Mouse (Mus musculus) kidney, embryonic 16.5 days (tissue): ENCODE measurements around the gene Slc36a1. TPM values are rescaled to one million over a fixed set of nuclear protein-coding genes. Genes with fewer than 3 reads are reported as not detected.

ENCODE experiments used
- ATAC-seq: fragments of 200-750 bp; cut with Nextera tagmentation; 2 replicates; pipeline ENCODE4 v1.8.0; 2017; ENCODE audit warnings: moderate TSS enrichment; ENCODE audit not compliant: low FRiP score, low TSS enrichment
- H3K27ac ChIP-seq: fragments of 300-500 bp; sonication (generic); 2 replicates; pipeline ENCODE4 v1.5.1; 2014; ENCODE audit warnings: low read length
- H3K27me3 ChIP-seq: fragments of 300-500 bp; sonication (generic); 2 replicates; pipeline ENCODE4 v1.6.1; 2014; ENCODE audit warnings: low read length, control low read depth, mixed read lengths; ENCODE audit not compliant: insufficient read depth
- H3K36me3 ChIP-seq: fragments of 300-500 bp; sonication (generic); 2 replicates; pipeline ENCODE4 v1.6.1; 2014; ENCODE audit warnings: low read length, control low read depth, mixed read lengths; ENCODE audit not compliant: insufficient read depth
- H3K4me1 ChIP-seq: fragments of 300-500 bp; sonication (generic); 2 replicates; pipeline ENCODE4 v1.6.1; 2014; ENCODE audit warnings: low read length, control low read depth, mixed read lengths; ENCODE audit not compliant: insufficient read depth
- H3K4me2 ChIP-seq: fragments of 300-500 bp; sonication (generic); replicated peaks from 2 replicates; pipeline ENCODE4 v1.6.1; 2014; ENCODE audit warnings: low read depth, low read length
- H3K4me3 ChIP-seq: fragments of 300-500 bp; sonication (generic); 2 replicates; pipeline ENCODE4 v1.5.1; 2014; ENCODE audit warnings: mild to moderate bottlenecking, low read length
- H3K9ac ChIP-seq: fragments of 300-500 bp; sonication (generic); replicated peaks from 2 replicates; pipeline ENCODE4 v1.6.1; 2014; ENCODE audit warnings: low read length
- H3K9me3 ChIP-seq: fragments of 300-500 bp; sonication (generic); 2 replicates; pipeline ENCODE4 v1.6.1; 2016; ENCODE audit warnings: low read length, control low read depth
- WGBS: fragments of 180-500 bp; shearing (Covaris S2); extraction: QIAGEN DNeasy Blood & Tissue Kit; methylation state at CpG from one replicate; pipeline ENCODE4 v1.1.7; 2014; 5-methylcytosine and 5-hydroxymethylcytosine counted together
- polyA plus RNA-seq: library from polyadenylated mRNA; unstranded; fragments of >200 nt; fragmentation: Nextera tagmentation; extraction: Ambion mirVana; gene quantifications from 2 replicates; pipeline ENCODE4 v1.2.1, GENCODE M21; 2015

Slc36a1 gene
- 1.6 and 3.0 TPM in 2 replicates for polyA plus RNA-seq

GRCm38 (mm10) chr11:55204159-55204596, at the start of gene Slc36a1:
Slc36a1 (plus strand) TSS chr11:55204350.
- Histone ChIP-seq H3K36me3 (no peaks in the 10 kb centered on the region), H3K4me3 (peak within 1 kb of the TSS; percentile 68), H3K4me1 (peaks cover 23% of the 10 kb centered on the region), H3K27ac (no peak within 1 kb of the TSS), H3K4me2 (peak within 1 kb of the TSS; percentile 99), H3K9ac (peak within 1 kb of the TSS; percentile 75), H3K9me3 (no peaks in the 10 kb centered on the region), H3K27me3 (no peaks in the 10 kb centered on the region)
- ATAC-seq: peak; percentile 90
- WGBS: 1% methylated on average over 23 of the region's 31 CpGs

- Histone ChIP-seq H3K4me1 (no peaks in the 10 kb centered on the region), H3K9ac (no peak overlapping the region), H3K27me3 (no peaks in the 10 kb centered on the region), H3K4me3 (no peak overlapping the region), H3K9me3 (no peaks in the 10 kb centered on the region), H3K4me2 (no peak overlapping the region), H3K27ac (no peak overlapping the region), H3K36me3 (no peaks in the 10 kb centered on the region)
- ATAC-seq: no peak
- 48% methylated on average over 3 of the region's 3 CpGs for WGBS
These were observed 49.6 kb upstream of the Slc36a1 start for GRCm38 (mm10) chr11:55154398-55155069.

- H3K9ac ChIP-seq: no peak overlapping the region
- H3K4me2 ChIP-seq: no peak overlapping the region
- 52% methylated on average over 6 of the region's 6 CpGs for WGBS
- no peaks in the 10 kb centered on the region for H3K4me1 ChIP-seq
- no peaks in the 10 kb centered on the region for H3K36me3 ChIP-seq
- H3K27ac ChIP-seq: no peak overlapping the region
- H3K9me3 ChIP-seq: no peaks in the 10 kb centered on the region
- no peak overlapping the region for H3K4me3 ChIP-seq
- ATAC-seq: 0 out of 2 replicates have a peak, but pooled peaks have one; percentile 43
- H3K27me3 ChIP-seq: no peaks in the 10 kb centered on the region
These were observed 49.1 kb upstream of the Slc36a1 start for GRCm38 (mm10) chr11:55155070-55155421.

GRCm38 (mm10) chr11:55158785-55159359, 45.3 kb upstream of the Slc36a1 start:
- WGBS: 54% methylated on average over 13 of the region's 13 CpGs
- peak; percentile 49 for ATAC-seq
- no peak overlapping the region for H3K4me3 ChIP-seq

DNA sequence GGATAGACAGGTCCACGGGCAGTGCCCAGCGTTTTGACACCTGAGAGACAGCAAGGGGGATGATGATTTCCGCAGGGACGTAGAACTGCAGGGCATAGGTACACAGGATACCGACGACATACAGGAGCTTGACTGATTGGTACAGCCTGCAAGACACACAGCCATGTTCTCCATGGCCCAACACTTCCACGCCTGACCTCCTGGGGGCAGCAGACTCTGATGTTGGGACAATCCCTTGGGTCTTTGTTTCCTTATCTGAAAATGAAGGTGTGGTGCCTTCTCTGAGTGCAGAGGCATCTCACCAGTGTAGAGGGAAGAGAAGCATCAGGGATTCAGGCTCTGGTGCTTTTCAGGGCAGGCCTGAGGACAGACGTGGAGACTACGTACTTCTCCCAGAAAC, 41.5 kb upstream of the Slc36a1 start:
- H3K27ac ChIP-seq: no peak overlapping the region
- ATAC-seq: no peak
- no peaks in the 10 kb centered on the region for H3K9me3 ChIP-seq
- H3K4me2 ChIP-seq: no peak overlapping the region
- H3K36me3 ChIP-seq: no peaks in the 10 kb centered on the region
- 49% methylated on average over 9 of the region's 9 CpGs for WGBS
- no peak overlapping the region for H3K4me3 ChIP-seq
- H3K27me3 ChIP-seq: no peaks in the 10 kb centered on the region
- no peaks in the 10 kb centered on the region for H3K4me1 ChIP-seq
- H3K9ac ChIP-seq: no peak overlapping the region

More at GRCm38 (mm10) chr11:55158785-55159359, 45.3 kb upstream of the Slc36a1 start:
- Histone ChIP-seq H3K36me3 (no peaks in the 10 kb centered on the region), H3K4me1 (no peaks in the 10 kb centered on the region), H3K27me3 (no peaks in the 10 kb centered on the region), H3K9me3 (no peaks in the 10 kb centered on the region), H3K27ac (no peak overlapping the region), H3K4me2 (no peak overlapping the region), H3K9ac (no peak overlapping the region)

DNA sequence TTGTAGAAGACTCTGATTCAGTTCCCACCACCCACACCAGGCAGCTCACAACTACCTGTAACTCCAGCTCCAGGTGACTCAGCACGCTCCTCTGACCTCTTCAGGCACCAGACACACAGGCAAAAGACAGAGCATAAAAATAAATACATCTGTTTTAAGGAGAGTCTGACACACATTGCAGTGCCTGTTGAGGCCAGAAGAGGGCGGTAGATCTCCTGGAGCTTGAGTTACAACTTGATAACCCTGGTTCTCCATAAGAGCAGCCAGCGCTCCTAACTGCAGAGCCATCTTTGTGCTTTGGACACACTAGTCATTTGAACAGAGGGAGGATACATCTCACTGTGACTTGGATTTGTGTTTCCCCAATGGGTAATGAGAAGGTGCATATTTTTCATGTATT, 39.4 kb upstream of the Slc36a1 start:
- Histone ChIP-seq H3K27ac (no peak overlapping the region), H3K27me3 (no peaks in the 10 kb centered on the region), H3K4me3 (no peak overlapping the region), H3K9me3 (no peaks in the 10 kb centered on the region), H3K4me2 (no peak overlapping the region), H3K4me1 (no peaks in the 10 kb centered on the region), H3K36me3 (no peaks in the 10 kb centered on the region), H3K9ac (no peak overlapping the region)
- no peak for ATAC-seq
- whole genome bisulfite sequencing: 51% methylated on average over 3 of the region's 3 CpGs

DNA sequence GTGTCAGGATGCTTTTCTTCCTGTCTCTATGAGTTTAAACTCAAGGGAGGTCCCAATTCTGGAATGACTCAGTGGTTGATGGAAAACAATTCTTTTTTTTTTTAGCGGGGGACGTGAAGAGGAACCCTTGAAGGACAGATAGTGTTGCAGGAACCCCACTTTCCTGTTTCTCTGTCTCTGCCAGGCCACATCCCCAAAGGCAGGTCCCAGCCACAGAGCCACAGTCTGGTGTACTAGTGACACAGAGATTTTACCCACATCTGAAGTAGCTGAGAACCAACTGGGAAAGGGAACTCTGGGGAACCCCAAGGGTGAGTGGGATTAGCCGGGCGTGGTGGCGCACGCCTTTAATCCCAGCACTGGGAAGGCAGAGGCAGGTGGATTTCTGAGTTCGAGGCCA, 38.4 kb upstream of the Slc36a1 start:
- H3K36me3 ChIP-seq: no peaks in the 10 kb centered on the region

GRCm38 (mm10) chr11:55168504-55168903, 35.6 kb upstream of the Slc36a1 start:
- H3K4me2 ChIP-seq: no peak overlapping the region
- H3K9me3 ChIP-seq: no peaks in the 10 kb centered on the region
- H3K36me3 ChIP-seq: no peaks in the 10 kb centered on the region
- no peak overlapping the region for H3K27ac ChIP-seq
- H3K4me3 ChIP-seq: no peak overlapping the region
- no peaks in the 10 kb centered on the region for H3K27me3 ChIP-seq
- no peak overlapping the region for H3K9ac ChIP-seq
- no peaks in the 10 kb centered on the region for H3K4me1 ChIP-seq
- no peak for ATAC-seq
- WGBS: 78% methylated on average over 4 of the region's 4 CpGs

More for the DNA sequence above, 38.4 kb upstream of the Slc36a1 start:
- no peak overlapping the region for H3K9ac ChIP-seq
- H3K4me3 ChIP-seq: no peak overlapping the region
- no peaks in the 10 kb centered on the region for H3K27me3 ChIP-seq
- no peak overlapping the region for H3K27ac ChIP-seq
- H3K9me3 ChIP-seq: no peaks in the 10 kb centered on the region
- H3K4me2 ChIP-seq: no peak overlapping the region
- no peaks in the 10 kb centered on the region for H3K4me1 ChIP-seq
- WGBS: 89% methylated on average over 6 of the region's 7 CpGs
- ATAC-seq: no peak

- no peak overlapping the region for H3K27ac ChIP-seq
- WGBS: 84% methylated on average over 6 of the region's 6 CpGs
- no peaks in the 10 kb centered on the region for H3K9me3 ChIP-seq
- no peak overlapping the region for H3K4me2 ChIP-seq
- no peaks in the 10 kb centered on the region for H3K36me3 ChIP-seq
- H3K27me3 ChIP-seq: no peaks in the 10 kb centered on the region
- no peak overlapping the region for H3K9ac ChIP-seq
- no peak for ATAC-seq
- no peak overlapping the region for H3K4me3 ChIP-seq
- H3K4me1 ChIP-seq: no peaks in the 10 kb centered on the region
These were observed 35.2 kb upstream of the Slc36a1 start for GRCm38 (mm10) chr11:55168914-55169313.

DNA sequence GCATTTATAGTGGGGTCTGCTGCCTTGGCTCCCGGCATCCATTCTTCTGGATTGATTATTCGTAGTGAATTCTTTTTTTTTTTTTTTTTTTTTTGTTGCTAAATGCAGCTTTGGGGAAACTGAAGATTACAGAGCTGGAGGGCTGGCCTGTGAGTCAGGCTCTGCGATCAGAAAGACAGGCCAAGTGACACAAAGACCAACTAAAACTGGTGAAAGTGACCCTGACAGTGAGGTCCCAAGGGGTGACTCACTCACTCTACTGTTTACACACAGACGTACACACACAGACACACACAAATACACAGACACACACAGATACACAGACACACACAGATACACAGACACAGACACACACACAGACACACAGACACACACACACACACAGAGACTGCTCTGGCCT, 33.6 kb upstream of the Slc36a1 start:
- no peak overlapping the region for H3K4me2 ChIP-seq
- H3K4me1 ChIP-seq: no peaks in the 10 kb centered on the region
- 81% methylated on average over 4 of the region's 4 CpGs for WGBS
- no peaks in the 10 kb centered on the region for H3K36me3 ChIP-seq
- H3K9me3 ChIP-seq: no peaks in the 10 kb centered on the region
- no peak overlapping the region for H3K9ac ChIP-seq
- H3K27me3 ChIP-seq: no peaks in the 10 kb centered on the region
- no peak overlapping the region for H3K27ac ChIP-seq
- no peak for ATAC-seq
- no peak overlapping the region for H3K4me3 ChIP-seq
